Mouse (Mus musculus) liver, postnatal 0 days (tissue): ENCODE measurements around the gene Padi2.

Source experiments
- CTCF ChIP-seq: sonication (generic); IDR thresholded peaks from 2 replicates; pipeline ENCODE4 v1.5.1; 2016; ENCODE audit warnings: antibody characterized with exemption, low read depth
- EP300 ChIP-seq: IDR thresholded peaks from 2 replicates; pipeline ENCODE4 v1.6.1; 2016; ENCODE audit warnings: antibody characterized with exemption, low read depth, mild to moderate bottlenecking

GRCm38 (mm10) chr4:140949616-140950015 is 43.5 kb downstream of the Padi2 start:
- TF ChIP-seq CTCF = no peak
- TF ChIP-seq EP300 = no peak
